Mouse (Mus musculus): ENCODE measurements at regions not wholly inside any gene's neighbourhood (a gene's known extent, or its start where the extent isn't known, plus 50 kb on each side); places are given as distances from the start of the nearest gene placed in this dataset.

DNA sequence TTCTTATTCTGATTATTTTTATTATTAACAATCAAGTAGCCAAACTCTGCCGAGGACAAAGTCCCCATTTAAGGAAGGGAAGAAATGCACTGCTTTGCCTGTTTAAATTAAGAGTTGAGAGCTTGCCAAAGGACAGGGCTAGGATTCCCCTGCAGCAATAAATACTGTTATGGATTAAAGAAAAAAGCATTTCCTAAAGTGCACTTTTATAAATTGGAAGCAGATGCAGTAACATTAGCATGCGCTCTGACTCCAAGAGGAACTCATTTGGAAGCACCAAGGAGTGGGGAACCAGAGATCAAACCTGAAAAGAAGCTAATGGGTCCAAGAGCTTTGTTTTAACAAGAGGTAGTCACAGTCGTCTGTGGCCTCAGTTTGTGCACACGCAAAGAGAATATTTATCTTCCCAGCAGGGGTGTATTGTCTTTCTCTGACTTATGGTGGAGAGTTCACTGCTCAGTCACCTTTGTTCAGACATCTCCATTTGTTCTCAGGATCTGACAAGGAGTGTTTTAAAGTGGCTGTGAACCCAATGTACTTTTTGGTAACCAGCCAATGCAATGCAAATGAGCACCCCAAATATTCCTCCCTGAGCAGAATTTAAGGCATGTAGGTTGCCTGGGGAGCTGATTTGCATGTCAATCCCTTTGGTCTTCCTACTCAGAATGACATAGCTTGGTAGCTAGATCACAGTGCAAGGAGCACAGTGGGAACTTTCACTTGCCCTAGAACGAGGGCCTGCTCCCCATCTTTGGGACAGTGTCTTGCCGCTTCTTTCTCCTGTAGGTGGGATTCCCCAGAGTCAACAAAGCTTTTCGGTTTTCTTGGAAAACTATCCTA lies 119.1 kb upstream of the Nbea start:
- ATAC-seq (peak; percentile 55; the same call in 1 of the 2 replicates), DNase-seq (ENCODE audit: low spot score) (peak; percentile 50)
- no peak overlapping the region for H3K27ac ChIP-seq
- no peaks in the 10 kb centered on the region for H3K36me3 ChIP-seq (ENCODE audit: insufficient read depth, low read length)
- H3K4me3 ChIP-seq (ENCODE audit: low read length) = no peak overlapping the region
- WGBS = 13% methylated on average over 7 of the region's 7 CpGs
- H3K4me2 ChIP-seq (ENCODE audit: low read depth, low read length) = no peak overlapping the region
- H3K4me1 ChIP-seq (ENCODE audit: insufficient read depth, low read length) = no peaks in the 10 kb centered on the region; the same call in 1 of the 2 replicates
- no peak overlapping the region for H3K9ac ChIP-seq (replicated peaks; ENCODE audit: low read length)
- H3K9me3 ChIP-seq (ENCODE audit: low read length) = no peaks in the 10 kb centered on the region
- H3K27me3 ChIP-seq (ENCODE audit: insufficient read depth, low read length) = no peaks in the 10 kb centered on the region
- no peak for TF ChIP-seq CTCF (IDR thresholded peaks at IDR 0.05; ENCODE audit: low read depth)

DNA sequence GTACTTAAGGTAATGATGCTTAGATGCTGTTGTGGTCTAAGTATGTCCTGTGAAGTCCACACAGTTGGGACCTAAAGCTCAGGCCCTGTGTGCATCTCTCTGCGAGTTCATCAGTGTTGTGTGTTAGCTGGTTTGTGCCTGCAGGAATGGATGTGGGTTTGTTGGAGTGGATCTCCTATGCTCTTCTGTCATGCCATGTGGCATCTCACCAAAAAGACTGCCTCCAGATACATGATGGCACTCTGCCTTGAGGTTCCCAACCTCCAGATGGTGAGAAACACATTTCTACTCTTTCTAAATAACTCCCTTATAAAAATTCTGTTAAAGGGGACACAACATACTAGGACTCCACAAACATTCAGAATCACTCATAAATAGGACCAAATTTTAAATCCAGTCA lies 117.3 kb upstream of the Nbea start:
- no peaks in the 10 kb centered on the region for H3K27me3 ChIP-seq (ENCODE audit: insufficient read depth, low read length)
- 79% methylated on average over 1 of the region's 1 CpGs for WGBS
- H3K9me3 ChIP-seq (ENCODE audit: low read length) = no peaks in the 10 kb centered on the region
- H3K4me2 ChIP-seq (ENCODE audit: low read depth, low read length) = no peak overlapping the region
- no peaks in the 10 kb centered on the region for H3K36me3 ChIP-seq (ENCODE audit: insufficient read depth, low read length)
- no peak for ATAC-seq
- H3K9ac ChIP-seq (replicated peaks; ENCODE audit: low read length) = no peak overlapping the region
- H3K27ac ChIP-seq = no peak overlapping the region
- no peak overlapping the region for H3K4me3 ChIP-seq (ENCODE audit: low read length)
- DNase-seq (ENCODE audit: low spot score) = peak; percentile 30
- H3K4me1 ChIP-seq (ENCODE audit: insufficient read depth, low read length) = no peaks in the 10 kb centered on the region; the same call in 1 of the 2 replicates
- TF ChIP-seq CTCF (IDR thresholded peaks at IDR 0.05; ENCODE audit: low read depth) = no peak

DNA sequence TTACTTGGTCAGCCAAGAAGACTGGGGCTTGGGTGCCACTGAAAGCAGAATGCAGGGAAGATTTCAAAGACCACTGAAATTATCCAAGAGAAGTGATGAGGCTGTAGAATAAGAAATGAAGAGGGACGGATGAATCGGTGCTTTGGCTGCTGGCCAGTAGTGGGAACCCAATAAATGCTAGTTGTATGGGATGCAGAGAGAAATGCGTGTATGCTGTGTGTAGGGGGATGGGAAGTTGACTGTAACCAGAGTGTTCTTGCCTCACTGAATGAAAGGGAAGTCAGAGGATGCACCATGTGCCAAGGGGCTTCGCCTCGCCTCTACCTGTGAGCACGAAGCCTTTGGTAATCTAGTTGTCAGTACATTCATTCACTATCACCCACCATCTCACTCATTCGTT lies 112.1 kb upstream of the Nbea start:
- no peak overlapping the region for H3K27ac ChIP-seq
- H3K36me3 ChIP-seq (ENCODE audit: insufficient read depth, low read length) = no peaks in the 10 kb centered on the region
- no peak for TF ChIP-seq CTCF (IDR thresholded peaks at IDR 0.05; ENCODE audit: low read depth)
- no peaks in the 10 kb centered on the region for H3K4me1 ChIP-seq (ENCODE audit: insufficient read depth, low read length)
- H3K9me3 ChIP-seq (ENCODE audit: low read length) = no peaks in the 10 kb centered on the region
- WGBS = 72% methylated on average over 7 of the region's 7 CpGs
- no peak for DNase-seq (ENCODE audit: low spot score)
- H3K4me2 ChIP-seq (ENCODE audit: low read depth, low read length) = no peak overlapping the region
- H3K27me3 ChIP-seq (ENCODE audit: insufficient read depth, low read length) = no peaks in the 10 kb centered on the region
- H3K9ac ChIP-seq (replicated peaks; ENCODE audit: low read length) = no peak overlapping the region
- H3K4me3 ChIP-seq (ENCODE audit: low read length) = no peak overlapping the region
- no peak for ATAC-seq

- Histone ChIP-seq H3K27ac (no peak overlapping the region), H3K9ac (replicated peaks; ENCODE audit: low read length) (no peak overlapping the region), H3K4me1 (ENCODE audit: insufficient read depth, low read length) (no peaks in the 10 kb centered on the region), H3K4me3 (ENCODE audit: low read length) (no peak overlapping the region), H3K27me3 (ENCODE audit: insufficient read depth, low read length) (no peaks in the 10 kb centered on the region), H3K36me3 (ENCODE audit: insufficient read depth, low read length) (no peaks in the 10 kb centered on the region), H3K9me3 (ENCODE audit: low read length) (no peaks in the 10 kb centered on the region), H3K4me2 (ENCODE audit: low read depth, low read length) (no peak overlapping the region)
- WGBS = 90% methylated on average over 5 of the region's 5 CpGs
- TF ChIP-seq CTCF (IDR thresholded peaks at IDR 0.05; ENCODE audit: low read depth) = no peak
- ATAC-seq (no peak), DNase-seq (ENCODE audit: low spot score) (no peak)
These were observed 98.0 kb upstream of the Nbea start for GRCm38 (mm10) chr3:56281507-56281906.

GRCm38 (mm10) chr3:56280330-56280957 lies 96.9 kb upstream of the Nbea start:
- Histone ChIP-seq H3K4me2 (ENCODE audit: low read depth, low read length) (no peak overlapping the region), H3K9me3 (ENCODE audit: low read length) (no peaks in the 10 kb centered on the region), H3K27me3 (ENCODE audit: insufficient read depth, low read length) (no peaks in the 10 kb centered on the region), H3K4me3 (ENCODE audit: low read length) (no peak overlapping the region), H3K4me1 (ENCODE audit: insufficient read depth, low read length) (no peaks in the 10 kb centered on the region), H3K36me3 (ENCODE audit: insufficient read depth, low read length) (no peaks in the 10 kb centered on the region), H3K27ac (no peak overlapping the region), H3K9ac (replicated peaks; ENCODE audit: low read length) (no peak overlapping the region)
- WGBS = 89% methylated on average over 6 of the region's 6 CpGs
- no peak for DNase-seq (ENCODE audit: low spot score)
- ATAC-seq = no peak
- TF ChIP-seq CTCF (IDR thresholded peaks at IDR 0.05; ENCODE audit: low read depth) = no peak

- Histone ChIP-seq H3K4me2 (ENCODE audit: low read depth, low read length) (no peak overlapping the region), H3K27me3 (ENCODE audit: insufficient read depth, low read length) (no peaks in the 10 kb centered on the region), H3K4me3 (ENCODE audit: low read length) (no peak overlapping the region), H3K9ac (replicated peaks; ENCODE audit: low read length) (no peak overlapping the region), H3K36me3 (ENCODE audit: insufficient read depth, low read length) (no peaks in the 10 kb centered on the region), H3K9me3 (ENCODE audit: low read length) (no peaks in the 10 kb centered on the region), H3K27ac (no peak overlapping the region), H3K4me1 (ENCODE audit: insufficient read depth, low read length) (no peaks in the 10 kb centered on the region)
- DNase-seq (ENCODE audit: low spot score) (no peak), ATAC-seq (no peak)
- WGBS = 97% methylated on average over 3 of the region's 3 CpGs
- TF ChIP-seq CTCF (IDR thresholded peaks at IDR 0.05; ENCODE audit: low read depth) = no peak
These were observed 89.1 kb upstream of the Nbea start for GRCm38 (mm10) chr3:56272587-56272986.
